Mouse (Mus musculus): ENCODE results near the gene Gtf2ird1.
"Not testable (repeated sequence)": the region's sequence is repeated elsewhere in the genome, so short reads cannot be mapped to it uniquely, and the experiment has no call there.

Gtf2ird1 gene

GRCm38 (mm10) chr5:134340101-134340522 is 116.4 kb downstream of the Gtf2ird1 start:
- DNase-seq = no peak

GRCm38 (mm10) chr5:134337012-134337411 is 119.5 kb downstream of the Gtf2ird1 start:
- not testable (repeated sequence) for DNase-seq

- DNase-seq = peak; percentile 64
Measured at GRCm38 (mm10) chr5:134332743-134333142, 123.8 kb downstream of the Gtf2ird1 start.

- peak; percentile 60 for DNase-seq
Measured at GRCm38 (mm10) chr5:134330082-134330481, 126.4 kb downstream of the Gtf2ird1 start.

- no peak for DNase-seq
Measured at GRCm38 (mm10) chr5:134329311-134329710, 127.2 kb downstream of the Gtf2ird1 start.

GRCm38 (mm10) chr5:134328482-134329001 is 128.0 kb downstream of the Gtf2ird1 start:
- DNase-seq = no peak

GRCm38 (mm10) chr5:134325856-134326566 is 130.5 kb downstream of the Gtf2ird1 start:
- peak; percentile 51 for DNase-seq

GRCm38 (mm10) chr5:134323869-134324268 is 132.6 kb downstream of the Gtf2ird1 start:
- DNase-seq = peak; percentile 64

GRCm38 (mm10) chr5:134323311-134323710 is 133.2 kb downstream of the Gtf2ird1 start:
- DNase-seq = no peak

- no peak for DNase-seq
Measured at GRCm38 (mm10) chr5:134322355-134322754, 134.2 kb downstream of the Gtf2ird1 start.

GRCm38 (mm10) chr5:134321699-134322098 is 134.8 kb downstream of the Gtf2ird1 start:
- no peak for DNase-seq

GRCm38 (mm10) chr5:134318903-134319302 is 137.6 kb downstream of the Gtf2ird1 start:
- no peak for DNase-seq

- no peak for DNase-seq
Measured at GRCm38 (mm10) chr5:134316721-134317120, 139.8 kb downstream of the Gtf2ird1 start.

GRCm38 (mm10) chr5:134315623-134316350 is 140.7 kb downstream of the Gtf2ird1 start:
- DNase-seq = peak; percentile 75

- peak; percentile 97 for DNase-seq
Measured at GRCm38 (mm10) chr5:134314688-134315622, 141.6 kb downstream of the Gtf2ird1 start, which contains the start of gene Gtf2i. TSS of gene Gtf2i (minus strand) at chr5:134314760.

- DNase-seq = peak; percentile 37
Measured at GRCm38 (mm10) chr5:134314068-134314674, 142.3 kb downstream of the Gtf2ird1 start.

GRCm38 (mm10) chr5:134313451-134314067 is 143.0 kb downstream of the Gtf2ird1 start:
- DNase-seq = peak; percentile 97

GRCm38 (mm10) chr5:134312691-134313450 is 143.6 kb downstream of the Gtf2ird1 start:
- DNase-seq = no peak

- DNase-seq = no peak
Measured at GRCm38 (mm10) chr5:134311894-134312411, 144.6 kb downstream of the Gtf2ird1 start.

- DNase-seq = no peak
Measured at GRCm38 (mm10) chr5:134310201-134310600, 146.3 kb downstream of the Gtf2ird1 start.

- DNase-seq = no peak
Measured at GRCm38 (mm10) chr5:134309345-134309744, 147.2 kb downstream of the Gtf2ird1 start.
